Mouse (Mus musculus): ENCODE results near the gene Mmp20. TPM values are rescaled to one million over a fixed set of nuclear protein-coding genes. Genes with fewer than 3 reads are reported as not detected.
A peak's percentile ranks its signal among the peaks of the same experiment; 100 is the strongest.

The Mmp20 gene
- polyA plus RNA-seq, 2 experiments: not detected

DNA sequence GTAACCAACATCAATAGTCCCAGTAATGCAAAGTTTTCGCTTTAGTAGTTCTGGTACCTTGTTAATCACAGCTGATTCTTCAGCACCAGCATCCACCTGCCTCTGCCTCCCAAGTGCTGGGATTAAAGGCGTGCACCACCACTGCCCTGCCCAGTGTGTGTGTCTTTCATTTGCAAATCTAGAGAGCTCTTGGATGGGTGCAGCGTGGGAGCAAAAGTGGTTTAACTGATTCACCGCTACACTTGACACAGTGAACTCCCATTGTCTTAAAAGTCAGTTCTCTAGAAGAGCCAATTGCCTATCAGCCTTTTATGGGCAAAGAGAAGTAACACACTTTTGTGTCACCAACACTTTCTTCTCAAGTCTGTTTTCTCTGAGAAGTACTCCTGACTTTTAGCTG lies 83.2 kb downstream of the Mmp20 start:
- H3K27ac ChIP-seq: no peak overlapping the region
- H3K9me3 ChIP-seq (ENCODE audit: control insufficient read depth, low read length): no peaks in the 10 kb centered on the region
- no peaks in the 10 kb centered on the region for H3K4me1 ChIP-seq (replicated peaks; ENCODE audit: control insufficient read depth in 2 of 2, insufficient read depth in 2 of 2, low read length in 1 of 2)
- H3K4me2 ChIP-seq (ENCODE audit: low read depth): no peak overlapping the region
- no peak for ATAC-seq (ENCODE audit: insufficient read depth)
- WGBS (ENCODE audit: insufficient replicate concordance): 58% methylated on average over 4 of the region's 4 CpGs
- no peak for DNase-seq (ENCODE audit: low read depth in 3 of 3, low spot score in 3 of 3)
- no peak overlapping the region for H3K4me3 ChIP-seq (ENCODE audit: insufficient read depth in 1 of 2, low read depth in 2 of 2, low read length in 2 of 2)
- no peak overlapping the region for H3K9ac ChIP-seq (replicated peaks)
- H3K27me3 ChIP-seq (ENCODE audit: control insufficient read depth, insufficient read depth, low read length): no peaks in the 10 kb centered on the region
- H3K36me3 ChIP-seq (replicated peaks; ENCODE audit: control insufficient read depth, insufficient read depth, low read depth): no peaks in the 10 kb centered on the region
- no peak for TF ChIP-seq CTCF (IDR thresholded peaks at IDR 0.05; ENCODE audit: low read depth)
- TF ChIP-seq EP300 (IDR thresholded peaks at IDR 0.05; ENCODE audit: low read depth): no peak

GRCm38 (mm10) chr9:7714062-7714907 lies 86.3 kb downstream of the Mmp20 start:
- H3K9me3 ChIP-seq (ENCODE audit: control insufficient read depth, low read length): no peaks in the 10 kb centered on the region
- no peaks in the 10 kb centered on the region for H3K27me3 ChIP-seq (ENCODE audit: control insufficient read depth, insufficient read depth, low read length)
- H3K4me2 ChIP-seq (ENCODE audit: low read depth): no peak overlapping the region
- WGBS (ENCODE audit: insufficient replicate concordance): 21% methylated on average over 4 of the region's 4 CpGs
- ATAC-seq (ENCODE audit: insufficient read depth): no peak
- H3K9ac ChIP-seq (replicated peaks): no peak overlapping the region
- no peaks in the 10 kb centered on the region for H3K4me1 ChIP-seq (replicated peaks; ENCODE audit: control insufficient read depth in 2 of 2, insufficient read depth in 2 of 2, low read length in 1 of 2)
- TF ChIP-seq EP300 (IDR thresholded peaks at IDR 0.05; ENCODE audit: low read depth) (no peak), CTCF (IDR thresholded peaks at IDR 0.05; ENCODE audit: low read depth) (peak; percentile 51; the same call in 1 of the 2 replicates)
- DNase-seq (ENCODE audit: low read depth in 3 of 3, low spot score in 3 of 3): peak; percentile 14 to 41 (median 20)
- H3K36me3 ChIP-seq (replicated peaks; ENCODE audit: control insufficient read depth, insufficient read depth, low read depth): no peaks in the 10 kb centered on the region
- no peak overlapping the region for H3K27ac ChIP-seq
- H3K4me3 ChIP-seq (ENCODE audit: insufficient read depth in 1 of 2, low read depth in 2 of 2, low read length in 2 of 2): no peak overlapping the region

- no peaks in the 10 kb centered on the region for H3K9me3 ChIP-seq (ENCODE audit: control insufficient read depth, low read length)
- no peak overlapping the region for H3K9ac ChIP-seq (replicated peaks)
- H3K36me3 ChIP-seq (replicated peaks; ENCODE audit: control insufficient read depth, insufficient read depth, low read depth): no peaks in the 10 kb centered on the region
- TF ChIP-seq CTCF (IDR thresholded peaks at IDR 0.05; ENCODE audit: low read depth) (no peak), EP300 (IDR thresholded peaks at IDR 0.05; ENCODE audit: low read depth) (no peak)
- no peak overlapping the region for H3K4me3 ChIP-seq (ENCODE audit: insufficient read depth in 1 of 2, low read depth in 2 of 2, low read length in 2 of 2)
- ATAC-seq (ENCODE audit: insufficient read depth) (no peak), DNase-seq (ENCODE audit: low read depth in 3 of 3, low spot score in 3 of 3) (no peak)
- 63% methylated on average over 2 of the region's 2 CpGs for WGBS (ENCODE audit: insufficient replicate concordance)
- no peaks in the 10 kb centered on the region for H3K4me1 ChIP-seq (replicated peaks; ENCODE audit: control insufficient read depth in 2 of 2, insufficient read depth in 2 of 2, low read length in 1 of 2)
- no peaks in the 10 kb centered on the region for H3K27me3 ChIP-seq (ENCODE audit: control insufficient read depth, insufficient read depth, low read length)
- no peak overlapping the region for H3K27ac ChIP-seq
- no peak overlapping the region for H3K4me2 ChIP-seq (ENCODE audit: low read depth)
Measured at GRCm38 (mm10) chr9:7714908-7715175, 86.8 kb downstream of the Mmp20 start.

DNA sequence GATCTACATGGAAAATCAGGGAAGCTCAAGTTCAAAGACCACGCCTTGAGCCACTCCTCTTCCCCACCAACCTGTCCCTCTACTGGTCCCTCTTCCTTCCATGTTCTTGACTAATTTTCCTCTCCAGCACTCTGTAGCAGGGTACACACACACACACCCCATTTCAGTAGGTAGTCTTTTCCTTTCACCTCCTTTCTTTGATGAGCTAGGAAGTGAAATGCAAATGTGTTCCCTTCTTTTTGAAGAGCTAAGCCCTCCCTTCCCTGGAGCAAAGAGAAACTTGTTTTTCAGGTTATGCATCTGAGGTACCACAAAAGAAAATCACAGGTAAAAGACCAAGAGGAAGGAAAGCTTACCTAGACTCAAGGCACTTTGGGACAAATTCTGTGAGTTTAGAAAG lies 93.5 kb downstream of the Mmp20 start:
- Histone ChIP-seq H3K9ac (replicated peaks) (no peak overlapping the region), H3K27ac (no peak overlapping the region), H3K36me3 (replicated peaks; ENCODE audit: control insufficient read depth, insufficient read depth, low read depth) (no peaks in the 10 kb centered on the region), H3K4me1 (replicated peaks; ENCODE audit: control insufficient read depth in 2 of 2, insufficient read depth in 2 of 2, low read length in 1 of 2) (no peaks in the 10 kb centered on the region), H3K27me3 (ENCODE audit: control insufficient read depth, insufficient read depth, low read length) (no peaks in the 10 kb centered on the region), H3K4me3 (ENCODE audit: insufficient read depth in 1 of 2, low read depth in 2 of 2, low read length in 2 of 2) (no peak overlapping the region), H3K9me3 (ENCODE audit: control insufficient read depth, low read length) (no peaks in the 10 kb centered on the region), H3K4me2 (ENCODE audit: low read depth) (no peak overlapping the region)
- 72% methylated on average over 1 of the region's 1 CpGs for WGBS (ENCODE audit: insufficient replicate concordance)
- no peak for ATAC-seq (ENCODE audit: insufficient read depth)
- no peak for TF ChIP-seq EP300 (IDR thresholded peaks at IDR 0.05; ENCODE audit: low read depth)
- TF ChIP-seq CTCF (IDR thresholded peaks at IDR 0.05; ENCODE audit: low read depth): no peak
- DNase-seq (ENCODE audit: low read depth in 3 of 3, low spot score in 3 of 3): no peak

Other genes starting within 250 kb of the Mmp20 start
- gene Mmp1b, start 240.2 kb upstream of the Mmp20 start, polyA plus RNA-seq (2012; rRNA removed): not detected in 2 replicates
- not detected in 2 replicates for gene Mmp1b, start 240.2 kb upstream of the Mmp20 start, polyA plus RNA-seq (2014; fragmentation: Nextera tagmentation; extraction: Ambion mirVana)
- not detected in 2 replicates for gene Mmp3, start 182.4 kb upstream of the Mmp20 start, polyA plus RNA-seq (2012; rRNA removed)
- not detected in 2 replicates for gene Mmp3, start 182.4 kb upstream of the Mmp20 start, polyA plus RNA-seq (2014; fragmentation: Nextera tagmentation; extraction: Ambion mirVana)
- not detected in 2 replicates for gene Mmp10, start 125.9 kb upstream of the Mmp20 start, polyA plus RNA-seq (2012; rRNA removed)
- gene Mmp10, start 125.9 kb upstream of the Mmp20 start, polyA plus RNA-seq (2014; fragmentation: Nextera tagmentation; extraction: Ambion mirVana): not detected in 2 replicates
- gene Mmp8, start 69.8 kb upstream of the Mmp20 start, polyA plus RNA-seq (2012; rRNA removed): 0.83 and 1.2 TPM in 2 replicates
- 2.3 and 3.1 TPM in 2 replicates for gene Mmp8, start 69.8 kb upstream of the Mmp20 start, polyA plus RNA-seq (2014; fragmentation: Nextera tagmentation; extraction: Ambion mirVana)
- gene Mmp27, start 56.8 kb upstream of the Mmp20 start, polyA plus RNA-seq (2012; rRNA removed): 0.03 and 0.17 TPM in 2 replicates
- 0.06 TPM in 1 of 2 replicates, not detected in the other for gene Mmp27, start 56.8 kb upstream of the Mmp20 start, polyA plus RNA-seq (2014; fragmentation: Nextera tagmentation; extraction: Ambion mirVana)
- not detected in 2 replicates for gene Mmp7, start 63.9 kb downstream of the Mmp20 start, polyA plus RNA-seq (2012; rRNA removed)
- not detected in 2 replicates for gene Mmp7, start 63.9 kb downstream of the Mmp20 start, polyA plus RNA-seq (2014; fragmentation: Nextera tagmentation; extraction: Ambion mirVana)
- 17.7 and 23.3 TPM in 2 replicates for gene Tmem123, start 135.8 kb downstream of the Mmp20 start, polyA plus RNA-seq (2012; rRNA removed)
- gene Tmem123, start 135.8 kb downstream of the Mmp20 start, polyA plus RNA-seq (2014; fragmentation: Nextera tagmentation; extraction: Ambion mirVana): 45.2 and 52.5 TPM in 2 replicates
- 7.0 and 9.4 TPM in 2 replicates for gene Birc2, start 208.8 kb downstream of the Mmp20 start, polyA plus RNA-seq (2012; rRNA removed)
- 13.1 and 14.1 TPM in 2 replicates for gene Birc2, start 208.8 kb downstream of the Mmp20 start, polyA plus RNA-seq (2014; fragmentation: Nextera tagmentation; extraction: Ambion mirVana)
- gene Birc3, start 245.0 kb downstream of the Mmp20 start, polyA plus RNA-seq (2012; rRNA removed): 3.6 and 4.7 TPM in 2 replicates
- gene Birc3, start 245.0 kb downstream of the Mmp20 start, polyA plus RNA-seq (2014; fragmentation: Nextera tagmentation; extraction: Ambion mirVana): 4.7 and 6.1 TPM in 2 replicates

Measured in liver, embryonic 14.5 days (tissue).